Mouse (Mus musculus) midbrain, embryonic 10.5 days (tissue): ENCODE measurements around the gene Gnptg. TPM values are rescaled to one million over a fixed set of nuclear protein-coding genes. Genes with fewer than 3 reads are reported as not detected.
"Not testable (repeated sequence)": the region's sequence is repeated elsewhere in the genome, so short reads cannot be mapped to it uniquely, and the experiment has no call there.

ENCODE experiments used
- DNase-seq: peaks from one replicate; pipeline ENCODE4 v3.0.0-alpha.2; 2017; ENCODE audit warnings: low spot score
- H3K27ac ChIP-seq: fragments of 300-500 bp; sonication (generic); replicated peaks from 2 replicates; pipeline ENCODE4 v1.5.1; 2016; ENCODE audit warnings: mild to moderate bottlenecking
- H3K27me3 ChIP-seq: fragments of 300-500 bp; sonication (generic); 2 replicates; pipeline ENCODE4 v1.6.1; 2016; ENCODE audit warnings: low read depth, mild to moderate bottlenecking; ENCODE audit not compliant: poor library complexity, severe bottlenecking
- H3K36me3 ChIP-seq: fragments of 300-500 bp; sonication (generic); 2 replicates; pipeline ENCODE4 v1.6.1; 2016; ENCODE audit warnings: mild to moderate bottlenecking, moderate library complexity
- H3K4me1 ChIP-seq: fragments of 300-500 bp; sonication (generic); 2 replicates; pipeline ENCODE4 v1.6.1; 2016
- H3K4me3 ChIP-seq: fragments of 300-500 bp; sonication (generic); 2 replicates; pipeline ENCODE4 v1.5.1; 2016; ENCODE audit warnings: mild to moderate bottlenecking, moderate library complexity
- H3K9me3 ChIP-seq: fragments of 300-500 bp; sonication (generic); replicated peaks from 2 replicates; pipeline ENCODE4 v1.6.1; 2016; ENCODE audit warnings: mild to moderate bottlenecking
- WGBS: fragments of 180-500 bp; shearing (Covaris S2); methylation state at CpG from one replicate; pipeline ENCODE4 v1.1.7; 2016; 5-methylcytosine and 5-hydroxymethylcytosine counted together
- polyA plus RNA-seq: library from polyadenylated mRNA; unstranded; fragments of >200 nt; fragmentation: Nextera tagmentation; extraction: Ambion mirVana; gene quantifications from 2 replicates; pipeline ENCODE4 v1.2.1, GENCODE M21; 2016

Gene Gnptg
- polyA plus RNA-seq, 1 experiment from 2014 or later: 67.0 TPM

DNA sequence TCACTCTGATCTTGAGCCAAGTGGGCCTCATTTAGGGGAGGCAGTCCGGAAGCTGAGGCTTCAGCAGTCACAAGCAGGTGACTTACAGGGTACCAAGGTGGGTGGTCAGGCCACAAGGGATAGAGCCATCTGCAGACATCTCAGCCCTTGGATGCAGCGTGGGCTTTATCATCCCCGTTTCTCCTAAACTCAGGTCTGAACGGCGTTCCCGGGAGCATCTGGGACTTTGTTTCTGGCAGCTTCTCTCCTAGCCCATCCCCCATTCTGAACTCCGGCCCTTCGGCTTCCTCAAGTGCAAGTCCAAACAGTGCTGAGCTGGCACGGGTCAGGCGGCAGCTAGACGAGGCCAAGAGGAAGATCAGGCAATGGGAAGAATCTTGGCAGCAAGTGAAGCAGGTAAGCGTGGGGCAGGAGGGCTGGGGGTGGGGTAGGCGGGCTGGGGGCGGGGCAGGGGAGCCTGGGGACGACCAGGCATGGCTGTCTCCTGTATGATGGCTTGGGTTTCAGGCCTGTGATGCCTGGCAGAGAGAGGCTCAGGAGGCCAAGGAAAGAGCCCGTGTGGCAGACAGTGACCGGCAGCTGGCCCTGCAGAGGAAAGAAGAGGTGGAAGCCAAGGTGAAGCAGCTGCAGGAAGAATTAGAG lies 9.8 kb downstream of the Gnptg start:
- WGBS: 85% methylated on average over 17 of the region's 17 CpGs
- not testable (repeated sequence) for H3K27me3 ChIP-seq, H3K9me3 ChIP-seq, DNase-seq, H3K4me1 ChIP-seq, H3K27ac ChIP-seq, H3K4me3 ChIP-seq
- H3K36me3 ChIP-seq: peaks cover 44% of the 10 kb centered on the region

DNA sequence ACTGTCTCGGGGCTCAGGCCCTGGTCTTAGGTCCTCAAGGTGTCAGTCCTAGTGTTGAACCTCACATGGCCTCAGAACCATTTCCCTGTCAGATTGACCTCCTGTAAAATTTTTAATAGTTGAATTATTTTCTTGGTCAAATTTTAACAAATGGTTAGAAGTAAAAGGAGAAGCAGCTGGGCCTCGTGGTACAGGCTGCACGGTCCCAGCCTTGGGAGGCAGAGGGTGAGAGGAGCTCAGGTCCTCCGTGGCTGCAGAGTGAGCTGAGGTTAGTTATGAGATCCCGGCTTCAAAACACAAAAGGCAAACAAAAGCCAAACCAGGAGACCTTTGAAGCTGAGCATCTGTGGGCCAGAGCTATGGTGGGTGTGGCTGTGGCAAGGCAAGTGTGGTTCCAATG lies 11.9 kb downstream of the Gnptg start:
- Histone ChIP-seq H3K9me3 (no peaks in the 10 kb centered on the region), H3K27me3 (no peaks in the 10 kb centered on the region), H3K4me3 (no peak overlapping the region), H3K4me1 (no peaks in the 10 kb centered on the region), H3K27ac (no peak overlapping the region), H3K36me3 (peaks cover 35% of the 10 kb centered on the region)
- 89% methylated on average over 5 of the region's 5 CpGs for WGBS
- DNase-seq: no peak

DNA sequence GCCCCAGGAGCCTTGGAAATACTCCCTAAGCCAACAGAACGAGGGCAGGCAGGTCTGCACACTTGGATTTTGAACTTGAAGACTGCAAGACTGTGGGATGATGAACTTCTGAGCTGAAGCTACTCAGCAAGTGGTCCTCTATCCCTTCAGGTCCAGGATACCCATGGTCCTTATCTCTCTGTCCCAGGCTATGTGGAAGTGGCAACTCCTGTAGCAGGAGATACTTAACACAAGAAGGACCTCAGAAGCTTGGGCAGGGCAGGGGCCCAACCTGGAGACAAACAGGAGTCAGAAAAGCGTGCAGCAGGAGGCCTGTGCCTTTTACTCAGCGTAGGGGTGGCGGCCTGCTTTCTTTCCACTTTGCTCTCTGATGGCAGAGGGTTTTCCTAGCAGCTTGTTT lies 14.3 kb downstream of the Gnptg start:
- H3K9me3 ChIP-seq: no peaks in the 10 kb centered on the region
- peaks cover 20% of the 10 kb centered on the region for H3K4me1 ChIP-seq
- H3K27ac ChIP-seq: no peak overlapping the region
- peaks cover 12% of the 10 kb centered on the region for H3K27me3 ChIP-seq
- H3K36me3 ChIP-seq: peaks cover 29% of the 10 kb centered on the region
- DNase-seq: no peak
- WGBS: 86% methylated on average over 4 of the region's 4 CpGs
- no peak overlapping the region for H3K4me3 ChIP-seq

DNA sequence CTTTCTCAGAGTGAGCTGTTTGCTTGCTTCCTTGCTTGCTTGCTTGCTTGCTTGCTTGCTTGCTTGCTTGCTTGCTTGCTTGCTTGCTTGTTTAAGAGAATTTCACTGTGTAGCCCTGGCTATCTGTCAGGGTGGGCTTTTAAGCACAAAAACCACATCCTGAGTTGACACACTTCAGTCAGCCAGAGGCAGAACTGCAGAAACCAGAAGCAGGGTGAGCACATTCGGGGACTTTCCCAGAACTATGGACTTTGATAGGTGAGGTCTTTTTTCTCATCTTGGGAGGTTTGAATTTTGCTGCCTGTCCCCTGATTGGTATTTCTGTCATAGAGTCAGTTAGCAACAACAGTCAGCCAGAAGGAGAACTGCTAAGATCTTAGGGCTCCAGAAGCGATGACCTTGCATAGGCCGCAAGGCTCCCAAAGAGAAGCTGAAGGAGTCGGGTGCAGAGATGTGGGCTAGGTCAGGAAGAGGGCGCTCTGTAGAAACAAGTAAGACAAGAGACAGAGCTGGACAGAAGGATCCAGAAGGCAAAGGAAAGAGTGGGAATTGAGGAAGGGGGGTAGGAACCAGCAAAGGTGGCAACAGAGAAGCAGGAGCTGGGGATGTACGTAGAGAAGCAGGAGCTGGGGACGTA lies 15.2 kb downstream of the Gnptg start:
- 87% methylated on average over 7 of the region's 7 CpGs for WGBS
- H3K9me3 ChIP-seq: no peaks in the 10 kb centered on the region
- no peak for DNase-seq
- H3K4me1 ChIP-seq: peaks cover 20% of the 10 kb centered on the region
- H3K27me3 ChIP-seq: peaks cover 13% of the 10 kb centered on the region
- peaks cover 21% of the 10 kb centered on the region for H3K36me3 ChIP-seq
- H3K27ac ChIP-seq: no peak overlapping the region
- H3K4me3 ChIP-seq: no peak overlapping the region; the same call in 1 of the 2 replicates

DNA sequence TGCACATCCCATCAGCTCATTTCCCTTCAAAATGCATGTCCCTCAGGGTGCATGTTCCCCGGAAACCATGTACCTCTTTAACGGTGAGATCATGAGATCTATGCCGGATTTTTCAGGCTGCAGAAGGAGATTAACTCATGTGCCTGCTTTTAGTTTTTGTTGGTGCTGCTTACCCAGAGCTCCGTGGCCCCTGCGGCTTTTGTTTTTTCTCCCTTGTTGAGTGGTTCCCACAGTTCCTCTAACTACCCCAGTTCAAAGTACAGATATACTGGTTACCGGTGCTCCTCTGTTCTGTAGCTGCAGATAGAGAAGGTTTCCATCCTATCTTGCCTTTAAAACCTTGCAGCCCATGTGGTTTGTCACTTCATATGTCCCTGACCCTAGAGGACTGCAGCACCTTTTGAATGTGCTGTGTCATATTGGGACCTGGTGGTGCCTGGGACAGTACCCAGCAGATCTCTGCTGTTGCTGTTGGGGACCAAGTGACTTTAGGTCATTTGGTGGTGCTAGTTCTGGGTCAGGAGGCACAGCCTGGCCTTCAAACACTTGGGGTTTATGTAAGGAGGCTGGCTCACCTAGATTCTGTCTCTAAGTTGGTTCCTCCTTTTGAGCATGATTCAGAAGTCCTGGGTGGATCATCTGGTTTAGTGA lies 16.8 kb downstream of the Gnptg start:
- no peaks in the 10 kb centered on the region for H3K9me3 ChIP-seq
- no peak overlapping the region for H3K27ac ChIP-seq
- 47% methylated on average over 6 of the region's 6 CpGs for WGBS
- peaks cover 13% of the 10 kb centered on the region for H3K27me3 ChIP-seq
- peaks cover 22% of the 10 kb centered on the region for H3K36me3 ChIP-seq
- peaks cover 20% of the 10 kb centered on the region for H3K4me1 ChIP-seq
- H3K4me3 ChIP-seq: peak overlapping the region; percentile 60
- no peak for DNase-seq

DNA sequence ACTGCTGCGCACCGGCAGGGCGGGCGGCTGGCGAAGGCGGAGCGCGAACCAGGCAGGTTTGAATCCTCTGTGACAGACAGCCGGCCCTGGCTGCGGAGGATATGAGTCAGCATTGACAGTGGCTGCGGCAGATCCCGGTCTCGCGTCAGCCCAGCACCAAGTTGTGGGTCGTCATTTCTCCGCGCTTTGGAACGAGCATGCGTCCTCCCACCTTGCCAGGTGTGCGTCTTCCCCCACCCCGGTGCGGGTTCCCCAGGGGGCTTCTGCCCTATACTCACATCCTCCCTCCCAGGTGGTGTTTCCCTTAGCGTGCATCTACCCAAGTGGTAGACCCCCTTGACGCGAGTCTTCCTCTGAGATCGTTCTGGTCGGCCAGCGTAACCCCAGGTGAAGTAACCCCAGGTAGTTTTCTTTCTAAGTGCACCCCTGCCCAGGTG lies 17.4 kb downstream of the Gnptg start:
- 9% methylated on average over 16 of the region's 28 CpGs for WGBS
- H3K9me3 ChIP-seq, H3K27ac ChIP-seq, DNase-seq: not testable (repeated sequence)
- peaks cover 20% of the 10 kb centered on the region for H3K4me1 ChIP-seq
- peak overlapping the region; percentile 60 for H3K4me3 ChIP-seq
- peaks cover 13% of the 10 kb centered on the region for H3K27me3 ChIP-seq
- H3K36me3 ChIP-seq: peaks cover 22% of the 10 kb centered on the region

DNA sequence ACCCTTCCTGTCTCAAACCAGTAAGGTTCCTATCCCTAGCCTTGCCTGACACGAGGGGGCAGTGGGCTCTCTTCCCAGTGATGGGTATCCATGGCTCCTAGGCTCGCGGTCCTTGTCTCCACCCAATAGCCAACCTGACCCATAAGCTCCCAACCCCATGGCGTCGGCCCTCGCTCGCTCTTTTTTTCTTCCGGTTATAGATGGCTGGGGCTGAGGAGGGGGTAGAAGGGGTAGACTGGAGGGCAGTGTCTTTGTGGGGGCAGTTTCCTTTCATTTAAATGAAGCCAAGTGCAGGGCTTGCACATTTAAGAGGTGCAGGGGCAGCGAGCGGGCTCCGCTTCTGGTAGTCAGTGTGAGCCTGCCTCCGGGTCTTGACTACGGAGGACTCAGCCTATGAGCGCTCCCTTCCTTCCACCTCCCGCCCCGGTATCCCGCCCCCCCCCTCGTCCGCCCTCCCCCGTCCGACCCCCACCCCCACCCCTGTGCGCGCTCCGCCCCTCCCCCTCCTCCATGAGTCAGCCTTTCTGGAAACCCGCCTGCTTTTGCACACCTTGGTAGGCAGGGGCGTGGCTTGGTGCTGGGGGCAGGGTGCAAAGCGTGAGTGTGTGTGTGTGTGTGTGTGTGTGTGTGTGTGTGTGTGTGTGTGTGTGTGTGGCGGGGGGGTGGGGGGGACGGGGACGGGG lies 18.0 kb downstream of the Gnptg start:
- Histone ChIP-seq H3K4me3 (peak overlapping the region; percentile 60), H3K4me1 (peaks cover 20% of the 10 kb centered on the region), H3K36me3 (peaks cover 22% of the 10 kb centered on the region), H3K9me3 (no peaks in the 10 kb centered on the region), H3K27ac (peak overlapping the region; percentile 77), H3K27me3 (peaks cover 13% of the 10 kb centered on the region)
- WGBS: under 1% methylated on average over 17 of the region's 30 CpGs
- DNase-seq: peak; percentile 62

DNA sequence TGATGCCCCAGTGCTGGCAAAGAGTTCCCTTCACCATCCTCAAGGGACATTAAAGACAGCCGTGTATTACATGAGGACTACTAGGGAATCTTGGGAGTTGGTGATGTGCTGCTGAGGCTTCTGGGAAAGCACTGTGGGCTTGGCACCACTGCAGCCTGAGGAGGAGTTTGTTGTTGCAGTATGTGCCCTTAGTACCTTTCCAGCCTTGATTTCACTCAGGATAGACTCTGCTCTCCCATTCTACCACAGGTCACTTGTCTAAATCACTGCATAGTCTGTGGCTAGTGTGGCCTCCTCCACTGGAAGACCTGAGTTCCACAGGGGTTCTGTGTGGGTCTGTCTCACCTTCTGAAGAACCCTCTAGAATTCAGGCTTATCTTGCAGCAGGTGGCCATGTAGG lies 19.2 kb downstream of the Gnptg start:
- 0 out of 2 replicates have a peak overlapping the region, but pooled peaks have one; percentile 60 for H3K4me3 ChIP-seq
- peaks cover 13% of the 10 kb centered on the region for H3K27me3 ChIP-seq
- WGBS: 90% methylated on average over 1 of the region's 1 CpGs

DNA sequence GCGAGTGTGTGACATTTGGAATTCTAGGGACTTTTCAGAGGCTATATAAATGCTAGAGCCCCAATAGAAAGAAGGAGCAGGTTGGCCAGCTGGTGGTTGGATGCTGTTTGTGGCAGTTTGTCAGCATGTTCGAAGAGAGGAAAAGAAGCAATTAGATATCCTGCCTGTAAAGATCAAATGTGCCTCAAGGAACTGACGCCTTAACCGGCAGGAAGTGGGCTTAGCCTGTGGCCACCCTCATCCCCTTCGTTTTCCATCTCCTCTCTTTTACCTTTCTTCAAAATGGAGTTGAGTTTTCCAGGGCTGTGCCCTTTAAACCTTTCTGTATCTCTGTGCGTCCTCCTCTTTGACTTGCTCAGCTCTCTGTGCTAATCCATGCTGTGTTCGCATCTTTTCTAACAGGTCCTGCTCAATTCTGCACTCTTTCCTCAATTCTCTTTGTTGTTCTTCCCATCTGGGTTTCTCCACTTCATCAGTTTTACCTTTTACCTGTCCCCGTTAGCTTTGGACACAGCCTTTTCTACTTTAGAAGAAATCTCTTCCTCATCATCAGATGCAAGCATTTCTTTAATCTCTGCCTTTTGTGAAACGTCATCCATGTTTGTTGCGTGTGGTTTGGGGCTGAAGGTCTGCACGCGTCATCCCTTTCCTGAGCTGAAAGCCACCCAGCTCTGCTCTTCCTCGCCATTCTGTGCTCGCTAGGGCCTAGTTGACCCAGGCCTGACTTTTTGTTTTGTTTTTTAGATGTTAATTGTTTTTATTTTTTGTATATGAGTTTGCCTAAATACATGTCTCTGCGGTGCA lies 20.2 kb downstream of the Gnptg start:
- H3K27me3 ChIP-seq: peaks cover 13% of the 10 kb centered on the region
- no peak for DNase-seq
- H3K4me3 ChIP-seq: no peak overlapping the region
- H3K4me1 ChIP-seq: peaks cover 20% of the 10 kb centered on the region
- no peak overlapping the region for H3K27ac ChIP-seq
- WGBS: 90% methylated on average over 15 of the region's 15 CpGs
- peaks cover 33% of the 10 kb centered on the region for H3K36me3 ChIP-seq
- H3K9me3 ChIP-seq: no peaks in the 10 kb centered on the region

More for the DNA sequence above, 19.2 kb downstream of the Gnptg start:
- H3K9me3 ChIP-seq: no peaks in the 10 kb centered on the region
- H3K36me3 ChIP-seq: peaks cover 27% of the 10 kb centered on the region
- DNase-seq: no peak
- H3K27ac ChIP-seq: no peak overlapping the region
- peaks cover 20% of the 10 kb centered on the region for H3K4me1 ChIP-seq

DNA sequence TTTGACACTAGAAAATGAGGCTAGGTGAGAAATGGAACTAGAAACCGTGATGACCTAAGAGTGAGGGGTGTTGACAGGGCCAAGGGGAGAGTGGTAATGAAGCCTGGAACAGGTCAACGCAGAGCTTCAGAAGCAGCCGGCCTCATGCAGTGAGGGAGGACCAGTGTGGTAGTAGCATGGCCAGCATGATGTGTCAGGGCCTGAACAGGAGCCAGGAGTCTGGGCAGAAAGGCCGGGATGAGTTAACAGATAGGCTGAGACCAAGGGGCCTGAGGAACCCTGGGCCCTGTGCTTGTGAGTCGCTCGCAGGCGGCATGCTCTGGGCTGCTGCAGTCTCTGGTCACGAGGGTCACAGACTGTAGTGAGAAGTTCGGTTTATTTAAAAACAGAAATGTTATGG lies 21.0 kb downstream of the Gnptg start:
- peaks cover 13% of the 10 kb centered on the region for H3K27me3 ChIP-seq
- no peak for DNase-seq
- peaks cover 40% of the 10 kb centered on the region for H3K36me3 ChIP-seq
- 89% methylated on average over 9 of the region's 9 CpGs for WGBS
- H3K9me3 ChIP-seq: no peaks in the 10 kb centered on the region
- no peak overlapping the region for H3K27ac ChIP-seq
- no peak overlapping the region for H3K4me3 ChIP-seq
- H3K4me1 ChIP-seq: peaks cover 20% of the 10 kb centered on the region

DNA sequence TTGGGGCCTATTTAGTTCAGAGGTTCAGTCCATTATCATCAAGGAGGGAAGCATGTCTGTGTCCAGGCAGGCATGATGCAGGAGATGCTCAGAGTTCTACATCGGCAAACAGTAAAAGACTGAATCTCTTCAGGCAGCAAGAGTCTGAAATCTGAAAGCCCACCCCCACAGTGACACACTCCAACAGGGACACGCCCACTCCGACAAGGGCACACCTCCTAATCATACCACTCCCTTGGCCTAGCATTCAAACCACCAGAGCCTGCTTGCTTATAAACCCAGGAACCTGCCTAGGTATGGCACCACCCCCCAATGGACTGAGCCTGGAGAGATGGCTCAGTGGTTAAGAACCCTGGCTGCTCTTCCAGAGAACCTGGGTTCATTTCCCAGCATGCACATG lies 24.5 kb downstream of the Gnptg start:
- peaks cover 71% of the 10 kb centered on the region for H3K36me3 ChIP-seq
- WGBS: 93% methylated on average over 3 of the region's 3 CpGs

DNA sequence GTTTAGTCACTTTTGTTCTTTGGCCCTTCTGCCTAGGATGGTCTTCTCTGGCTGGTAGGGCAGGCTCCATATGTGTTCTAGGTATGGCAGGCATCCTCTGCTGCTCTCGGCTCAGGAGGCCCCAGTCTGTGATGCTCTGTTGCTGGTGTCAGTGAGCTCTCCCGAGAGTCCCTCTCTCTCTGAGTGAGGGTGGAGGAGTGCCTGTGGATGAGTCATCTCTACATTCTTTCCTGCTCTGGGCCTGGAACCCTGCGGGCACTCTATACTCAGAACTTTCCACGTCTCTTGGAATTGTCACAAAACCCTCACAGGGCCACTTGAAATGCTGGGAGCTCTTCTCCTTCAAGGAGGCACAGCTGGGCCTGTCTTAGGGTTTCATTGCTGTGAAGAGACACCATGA lies 28.2 kb downstream of the Gnptg start:
- WGBS: 90% methylated on average over 4 of the region's 4 CpGs
- H3K4me3 ChIP-seq: no peak overlapping the region
- H3K9me3 ChIP-seq: no peaks in the 10 kb centered on the region
- peaks cover 96% of the 10 kb centered on the region for H3K36me3 ChIP-seq
- H3K27ac ChIP-seq: no peak overlapping the region
- no peaks in the 10 kb centered on the region for H3K27me3 ChIP-seq
- no peaks in the 10 kb centered on the region for H3K4me1 ChIP-seq
- no peak for DNase-seq

More for the DNA sequence above, 24.5 kb downstream of the Gnptg start:
- H3K4me1 ChIP-seq: no peaks in the 10 kb centered on the region
- no peak overlapping the region for H3K27ac ChIP-seq
- H3K27me3 ChIP-seq: no peaks in the 10 kb centered on the region
- no peak for DNase-seq
- H3K9me3 ChIP-seq: no peaks in the 10 kb centered on the region
- H3K4me3 ChIP-seq: no peak overlapping the region
